Mouse (Mus musculus) CH12.LX (cell line): ENCODE data around the gene Wdr34. TPM values are rescaled to one million over a fixed set of nuclear protein-coding genes. Genes with fewer than 3 reads are reported as not detected.

Source experiments
- DNase-seq: peaks from one replicate; pipeline ENCODE4 v3.0.0-alpha.2; 2013; ENCODE audit errors: extremely low read depth
- H3K27ac ChIP-seq: 2 replicates; pipeline ENCODE4 v1.5.1; 2012; ENCODE audit warnings: low read depth, mild to moderate bottlenecking, control low read depth, moderate library complexity; ENCODE audit not compliant: insufficient read depth
- H3K27me3 ChIP-seq: replicated peaks from 2 replicates; pipeline ENCODE3; 2012; ENCODE audit warnings: inconsistent platforms
- H3K36me3 ChIP-seq, 2 experiments: replicated peaks in 1 of 2; 2 replicates each; pipeline versions ENCODE3 to v1.6.1; 2012; ENCODE audit warnings: inconsistent platforms in 1 of 2, low read length in 1 of 2, mild to moderate bottlenecking in 1 of 2, mixed read lengths in 1 of 2, moderate library complexity in 1 of 2; ENCODE audit not compliant: control insufficient read depth in 1 of 2, insufficient read depth in 1 of 2
- H3K4me1 ChIP-seq, 2 experiments: 2 replicates each; pipeline ENCODE4 v1.6.1; 2012; ENCODE audit warnings: inconsistent platforms in 1 of 2, moderate library complexity in 1 of 2; ENCODE audit not compliant: insufficient read depth in 2 of 2, control insufficient read depth in 1 of 2
- H3K4me2 ChIP-seq: 2 replicates; pipeline ENCODE4 v1.6.1; 2012; ENCODE audit warnings: low read depth, mild to moderate bottlenecking, control low read depth; ENCODE audit not compliant: poor library complexity, insufficient read depth, severe bottlenecking
- H3K4me3 ChIP-seq, 3 experiments: fragments of 150-350 bp in 1 of 3; sonication (generic) in 1 of 3; replicated peaks in 1 of 3; 2 replicates each; pipeline versions ENCODE3 to v1.5.1; 2011 to 2012; ENCODE audit warnings: low read depth in 2 of 3, low read length in 2 of 3, mild to moderate bottlenecking in 2 of 3, moderate library complexity in 2 of 3, control low read depth in 1 of 3, improper control_type of control experiment in 1 of 3, inconsistent platforms in 1 of 3, mixed read lengths in 1 of 3; ENCODE audit not compliant: poor library complexity in 1 of 3
- H3K79me2 ChIP-seq: replicated peaks from 2 replicates; pipeline ENCODE4 v1.6.1; 2012; ENCODE audit warnings: mild to moderate bottlenecking, moderate library complexity; ENCODE audit not compliant: control insufficient read depth, poor library complexity, insufficient read depth, severe bottlenecking; ENCODE audit errors: extremely low read depth
- H3K9ac ChIP-seq: 2 replicates; pipeline ENCODE4 v1.6.1; 2012; ENCODE audit warnings: low read depth, mild to moderate bottlenecking, control low read depth, moderate library complexity; ENCODE audit not compliant: insufficient read depth
- H3K9me3 ChIP-seq: replicated peaks from 2 replicates; pipeline ENCODE3; 2012; ENCODE audit warnings: low read length, inconsistent platforms, mixed read lengths
- BHLHE40 ChIP-seq: IDR thresholded peaks from 2 replicates; pipeline ENCODE4 v1.6.1; 2011; ENCODE audit warnings: mild to moderate bottlenecking, low read depth, low read length, improper control_type of control experiment
- CHD1 ChIP-seq: IDR thresholded peaks from 2 replicates; pipeline ENCODE4 v1.6.1; 2012; ENCODE audit warnings: low read depth, low read length, improper control_type of control experiment, inconsistent platforms
- CHD2 ChIP-seq: IDR thresholded peaks from 2 replicates; pipeline ENCODE4 v1.6.1; 2011; ENCODE audit warnings: low read length, improper control_type of control experiment
- CTCF ChIP-seq, 2 experiments: IDR thresholded peaks in 1 of 2; conservative IDR thresholded peaks in 1 of 2; 2 replicates each; pipeline ENCODE4 v1.5.1; 2011 to 2012; ENCODE audit warnings: low read depth in 2 of 2, low read length in 2 of 2, improper control_type of control experiment in 1 of 2, inconsistent platforms in 1 of 2, mild to moderate bottlenecking in 1 of 2, moderate library complexity in 1 of 2
- E2F4 ChIP-seq: IDR thresholded peaks from 2 replicates; pipeline ENCODE4 v1.6.1; 2011; ENCODE audit warnings: low read depth, low read length, improper control_type of control experiment; ENCODE audit not compliant: insufficient replicate concordance
- ELF1 ChIP-seq: IDR thresholded peaks from 2 replicates; pipeline ENCODE4 v1.6.1; 2014; ENCODE audit warnings: low read depth, mild to moderate bottlenecking, inconsistent platforms, low read length, improper control_type of control experiment
- EP300 ChIP-seq: IDR thresholded peaks from 2 replicates; pipeline ENCODE4 v1.6.1; 2011; ENCODE audit warnings: low read length, improper control_type of control experiment
- ETS1 ChIP-seq: conservative IDR thresholded peaks from 2 replicates; pipeline ENCODE4 v1.6.1; 2012; ENCODE audit warnings: low read depth, mild to moderate bottlenecking, inconsistent platforms, low read length, improper control_type of control experiment, moderate library complexity
- GABPA ChIP-seq: IDR thresholded peaks from 2 replicates; pipeline ENCODE4 v1.6.1; 2012; ENCODE audit warnings: low read depth, low read length, improper control_type of control experiment, inconsistent platforms; ENCODE audit not compliant: insufficient replicate concordance
- JUN ChIP-seq: IDR thresholded peaks from 2 replicates; pipeline ENCODE4 v1.6.1; 2011; ENCODE audit warnings: low read depth, mild to moderate bottlenecking, low read length, improper control_type of control experiment, moderate library complexity; ENCODE audit not compliant: insufficient read depth
- MAFK ChIP-seq: IDR thresholded peaks from 2 replicates; pipeline ENCODE4 v1.6.1; 2011; ENCODE audit warnings: low read length, improper control_type of control experiment; ENCODE audit not compliant: insufficient replicate concordance
- MAX ChIP-seq: IDR thresholded peaks from 2 replicates; pipeline ENCODE4 v1.6.1; 2011; ENCODE audit warnings: low read length, improper control_type of control experiment
- MAZ ChIP-seq: IDR thresholded peaks from 2 replicates; pipeline ENCODE4 v1.6.1; 2012; ENCODE audit warnings: low read depth, mild to moderate bottlenecking, inconsistent platforms, low read length, improper control_type of control experiment, moderate library complexity
- MEF2A ChIP-seq: IDR thresholded peaks from 2 replicates; pipeline ENCODE4 v1.6.1; 2014; ENCODE audit warnings: low read depth, mild to moderate bottlenecking, inconsistent platforms, low read length, improper control_type of control experiment, borderline replicate concordance
- NRF1 ChIP-seq: IDR thresholded peaks from 2 replicates; pipeline ENCODE4 v1.6.1; 2014; ENCODE audit warnings: low read depth, mild to moderate bottlenecking, inconsistent platforms, low read length, improper control_type of control experiment, moderate library complexity
- POLR2A ChIP-seq: IDR thresholded peaks from 2 replicates; pipeline ENCODE4 v1.6.1; 2011; ENCODE audit warnings: low read depth, mild to moderate bottlenecking, improper control_type of control experiment, low read length
- POLR2AphosphoS2 ChIP-seq: IDR thresholded peaks from 2 replicates; pipeline ENCODE4 v1.6.1; 2011; ENCODE audit warnings: low read depth, low read length, improper control_type of control experiment
- RAD21 ChIP-seq: IDR thresholded peaks from 2 replicates; pipeline ENCODE4 v1.6.1; 2011; ENCODE audit warnings: low read depth, mild to moderate bottlenecking, low read length, improper control_type of control experiment, moderate library complexity
- RCOR1 ChIP-seq: conservative IDR thresholded peaks from 2 replicates; pipeline ENCODE4 v1.6.1; 2012; ENCODE audit warnings: low read depth, mild to moderate bottlenecking, inconsistent platforms, low read length, improper control_type of control experiment
- SMC3 ChIP-seq: IDR thresholded peaks from 2 replicates; pipeline ENCODE4 v1.6.1; 2011; ENCODE audit warnings: low read depth, low read length, improper control_type of control experiment
- TCF12 ChIP-seq: IDR thresholded peaks from 2 replicates; pipeline ENCODE4 v1.6.1; 2014; ENCODE audit warnings: low read depth, mild to moderate bottlenecking, inconsistent platforms, low read length, improper control_type of control experiment
- UBTF ChIP-seq: IDR thresholded peaks from 2 replicates; pipeline ENCODE4 v1.6.1; 2012; ENCODE audit warnings: low read depth, mild to moderate bottlenecking, inconsistent platforms, low read length, improper control_type of control experiment, moderate library complexity
- ZC3H11A ChIP-seq: IDR thresholded peaks from 2 replicates; pipeline ENCODE4 v1.6.1; 2012; ENCODE audit warnings: low read depth, mild to moderate bottlenecking, inconsistent platforms, low read length, improper control_type of control experiment
- ZKSCAN1 ChIP-seq: IDR thresholded peaks from 2 replicates; pipeline ENCODE4 v1.6.1; 2012; ENCODE audit warnings: low read depth, inconsistent platforms, low read length, improper control_type of control experiment, borderline replicate concordance
- ZMIZ1 ChIP-seq: IDR thresholded peaks from 2 replicates; pipeline ENCODE4 v1.6.1; 2012; ENCODE audit warnings: low read depth, mild to moderate bottlenecking, inconsistent platforms, low read length, improper control_type of control experiment
- ZNF384 ChIP-seq: IDR thresholded peaks from 2 replicates; pipeline ENCODE4 v1.6.1; 2012; ENCODE audit warnings: low read depth, low read length, improper control_type of control experiment, inconsistent platforms
- dilution Hi-C: fragments of 300-500 bp; cut with MboI; formaldehyde crosslinking; loops from 2 replicates; pipeline ENCODE4 v1.14.3; 2020; ENCODE audit warnings: low sequenced_read_pairs; ENCODE audit not compliant: extremely low pct_unique_long_range_greater_than_20kb, extremely low pct_ligation_motif_present
- in situ Hi-C: fragments of 300-500 bp; cut with MboI; formaldehyde crosslinking; loops from 3 replicates; pipeline ENCODE4 v1.14.3; 2019; ENCODE audit warnings: low sequenced_read_pairs, low pct_ligation_motif_present, low pct_unique_long_range_greater_than_20kb, mixed read lengths
- polyA plus RNA-seq: library from polyadenylated mRNA; unstranded; fragments of >175 nt; gene quantifications from 2 replicates; pipeline ENCODE4 v1.2.1, GENCODE M21; 2012; ENCODE audit warnings: low read depth; ENCODE audit not compliant: insufficient read length
- total RNA-seq, 2 experiments: library from RNA; depleted of rRNA; stranded (reverse); fragments of 300-350 nt in 1 of 2; fragments of >200 nt in 1 of 2; gene quantifications; 2 replicates each; pipeline ENCODE4 v1.2.3; 2012 to 2014

Wdr34 gene
- total and polyA plus RNA-seq, 3 experiments, result 24.7 to 28.0 (median 26.5) TPM

GRCm38 (mm10) chr2:30076439-30076838, 27.8 kb upstream of the Wdr34 start:
- in situ Hi-C loops, result loop anchor here (5.0 kb wide), 1 partner anchor 34 kb away; no protein-coding TSS in a partner anchor
- H3K4me2 ChIP-seq, result no peak overlapping the region
- no peak for DNase-seq

GRCm38 (mm10) chr2:30075625-30076024, 26.9 kb upstream of the Wdr34 start:
- Histone ChIP-seq H3K27ac (no peak overlapping the region), H3K9ac (no peak overlapping the region), H3K27me3 (no peaks in the 10 kb centered on the region), H3K36me3 (peaks cover 18 to 38% of the 10 kb centered on the region in 2 experiments), H3K4me3 (no peak overlapping the region), H3K4me1 (peaks cover 7 to 15% of the 10 kb centered on the region in 2 experiments), H3K9me3 (no peaks in the 10 kb centered on the region)
- DNase-seq, result no peak
- dilution Hi-C loops (no loop called here), in situ Hi-C loops (loop anchor here (5.0 kb wide), 1 partner anchor 33 kb away; no protein-coding TSS in a partner anchor)
- TF ChIP-seq ZNF384 (no peak), MAFK (no peak), ZC3H11A (no peak), SMC3 (no peak), POLR2A (no peak), RCOR1 (no peak), POLR2AphosphoS2 (no peak), RAD21 (no peak), MAZ (no peak), EP300 (no peak), CHD2 (no peak), MAX (no peak), NRF1 (no peak), TCF12 (no peak), ZKSCAN1 (no peak), JUN (no peak), ZMIZ1 (no peak), CHD1 (no peak), GABPA (no peak)
- TF ChIP-seq, all 38 proteins: peak for 0
- H3K79me2 ChIP-seq, result 0 out of 2 replicates have a peak, but pooled peaks cover 1% of the 10 kb centered on the region
- H3K4me2 ChIP-seq, result no peak overlapping the region

More at GRCm38 (mm10) chr2:30076439-30076838, 27.8 kb upstream of the Wdr34 start:
- H3K9ac ChIP-seq, result no peak overlapping the region
- H3K79me2 ChIP-seq, result no peaks in the 10 kb centered on the region
- dilution Hi-C loops, result no loop called here
- TF ChIP-seq GABPA (no peak), E2F4 (no peak), RAD21 (no peak), ETS1 (no peak), CHD2 (no peak), BHLHE40 (no peak), MEF2A (no peak), UBTF (no peak), ELF1 (no peak), SMC3 (no peak), CTCF (conservative IDR thresholded peaks at IDR 0.05 in 1 of 2, IDR thresholded peaks at IDR 0.05 in 1 of 2; ENCODE audit: low read depth in 2 of 2, low read length in 2 of 2) (no peak)
- no peaks in the 10 kb centered on the region for H3K9me3 ChIP-seq
- peaks cover 17 to 44% of the 10 kb centered on the region in 2 experiments for H3K36me3 ChIP-seq
- H3K27ac ChIP-seq, result no peak overlapping the region
- H3K4me1 ChIP-seq, result peaks cover 7 to 15% of the 10 kb centered on the region in 2 experiments
- H3K4me3 ChIP-seq, result no peak overlapping the region
- no peaks in the 10 kb centered on the region for H3K27me3 ChIP-seq
